Mouse (Mus musculus): ENCODE data around the gene Usp48. TPM values are rescaled to one million over a fixed set of nuclear protein-coding genes. Genes with fewer than 3 reads are reported as not detected.

Usp48 gene
- polyA plus RNA-seq, 1 experiment from 2014 or later = 74.2 TPM

GRCm38 (mm10) chr4:137661078-137661450, 67.5 kb downstream of the Usp48 start:
- WGBS = 47% methylated on average over 2 of the region's 2 CpGs
- Histone ChIP-seq H3K9me3 (ENCODE audit: low read depth, low read length) (no peaks in the 10 kb centered on the region), H3K27ac (ENCODE audit: low read depth) (no peak overlapping the region), H3K4me2 (no peak overlapping the region), H3K4me3 (ENCODE audit: low read depth, low read length) (no peak overlapping the region), H3K36me3 (ENCODE audit: insufficient read depth) (peaks cover 22% of the 10 kb centered on the region), H3K4me1 (ENCODE audit: insufficient read depth) (no peaks in the 10 kb centered on the region), H3K9ac (no peak overlapping the region), H3K27me3 (ENCODE audit: insufficient read depth, low read length) (peaks cover 28% of the 10 kb centered on the region)
- ATAC-seq (ENCODE audit: insufficient read depth) = no peak
- no peak for TF ChIP-seq CTCF (IDR thresholded peaks at IDR 0.05; ENCODE audit: low read depth)
- no peak for DNase-seq

- 83% methylated on average over 6 of the region's 6 CpGs for WGBS
- no peak overlapping the region for H3K9ac ChIP-seq
- H3K27ac ChIP-seq (ENCODE audit: low read depth) = no peak overlapping the region
These were observed 68.0 kb downstream of the Usp48 start for GRCm38 (mm10) chr4:137661547-137661946.

GRCm38 (mm10) chr4:137663491-137663890, 69.9 kb downstream of the Usp48 start:
- Histone ChIP-seq H3K9me3 (ENCODE audit: low read depth, low read length) (no peaks in the 10 kb centered on the region), H3K27ac (ENCODE audit: low read depth) (no peak overlapping the region), H3K36me3 (ENCODE audit: insufficient read depth) (0 out of 2 replicates have a peak, but pooled peaks cover 5% of the 10 kb centered on the region), H3K9ac (no peak overlapping the region), H3K4me3 (ENCODE audit: low read depth, low read length) (no peak overlapping the region), H3K27me3 (ENCODE audit: insufficient read depth, low read length) (peaks cover 37% of the 10 kb centered on the region), H3K4me1 (ENCODE audit: insufficient read depth) (no peaks in the 10 kb centered on the region), H3K4me2 (no peak overlapping the region)
- ATAC-seq (ENCODE audit: insufficient read depth) (no peak), DNase-seq (no peak)
- no peak for TF ChIP-seq CTCF (IDR thresholded peaks at IDR 0.05; ENCODE audit: low read depth)
- 77% methylated on average over 4 of the region's 4 CpGs for WGBS

More at GRCm38 (mm10) chr4:137661547-137661946, 68.0 kb downstream of the Usp48 start:
- peaks cover 33% of the 10 kb centered on the region for H3K27me3 ChIP-seq (ENCODE audit: insufficient read depth, low read length)
- TF ChIP-seq CTCF (IDR thresholded peaks at IDR 0.05; ENCODE audit: low read depth) = no peak
- no peak for DNase-seq
- peaks cover 17% of the 10 kb centered on the region for H3K36me3 ChIP-seq (ENCODE audit: insufficient read depth)
- no peak overlapping the region for H3K4me2 ChIP-seq
- no peak for ATAC-seq (ENCODE audit: insufficient read depth)
- no peak overlapping the region for H3K4me3 ChIP-seq (ENCODE audit: low read depth, low read length)
- H3K9me3 ChIP-seq (ENCODE audit: low read depth, low read length) = no peaks in the 10 kb centered on the region
- H3K4me1 ChIP-seq (ENCODE audit: insufficient read depth) = no peaks in the 10 kb centered on the region

- peak within 1 kb of the TSS; percentile 55 for H3K9ac ChIP-seq
- WGBS = under 1% methylated on average over 44 of the region's 44 CpGs
- peak within 1 kb of the TSS; percentile 89 for H3K4me2 ChIP-seq
- DNase-seq (peak; percentile 37), ATAC-seq (ENCODE audit: insufficient read depth) (peak; percentile 19; the same call in 1 of the 2 replicates)
- peak within 1 kb of the TSS; percentile 48 for H3K4me3 ChIP-seq (ENCODE audit: low read depth, low read length)
- H3K27me3 ChIP-seq (ENCODE audit: insufficient read depth, low read length) = peaks cover 37% of the 10 kb centered on the region
- no peak within 1 kb of the TSS for H3K27ac ChIP-seq (ENCODE audit: low read depth)
- no peaks in the 10 kb centered on the region for H3K4me1 ChIP-seq (ENCODE audit: insufficient read depth)
- no peaks in the 10 kb centered on the region for H3K36me3 ChIP-seq (ENCODE audit: insufficient read depth)
- no peak for TF ChIP-seq CTCF (IDR thresholded peaks at IDR 0.05; ENCODE audit: low read depth)
- no peaks in the 10 kb centered on the region for H3K9me3 ChIP-seq (ENCODE audit: low read depth, low read length)
These were observed 71.0 kb downstream of the Usp48 start, which contains the start of gene Rap1gap for GRCm38 (mm10) chr4:137664433-137664979. Gene Rap1gap, plus strand, starts transcription at chr4:137664726.

GRCm38 (mm10) chr4:137664980-137665675, 71.6 kb downstream of the Usp48 start:
- Histone ChIP-seq H3K4me1 (ENCODE audit: insufficient read depth) (no peaks in the 10 kb centered on the region), H3K4me2 (peak overlapping the region; percentile 89), H3K4me3 (ENCODE audit: low read depth, low read length) (peak overlapping the region; percentile 48), H3K9me3 (ENCODE audit: low read depth, low read length) (no peaks in the 10 kb centered on the region), H3K9ac (peak overlapping the region; percentile 55), H3K27ac (ENCODE audit: low read depth) (no peak overlapping the region), H3K27me3 (ENCODE audit: insufficient read depth, low read length) (peaks cover 37% of the 10 kb centered on the region), H3K36me3 (ENCODE audit: insufficient read depth) (no peaks in the 10 kb centered on the region)
- no peak for TF ChIP-seq CTCF (IDR thresholded peaks at IDR 0.05; ENCODE audit: low read depth)
- WGBS = 12% methylated on average over 15 of the region's 15 CpGs
- DNase-seq (no peak), ATAC-seq (ENCODE audit: insufficient read depth) (peak; percentile 6; the same call in 1 of the 2 replicates)

GRCm38 (mm10) chr4:137665791-137666190, 72.2 kb downstream of the Usp48 start:
- no peak overlapping the region for H3K4me2 ChIP-seq
- ATAC-seq (ENCODE audit: insufficient read depth) (no peak), DNase-seq (no peak)
- no peak overlapping the region for H3K4me3 ChIP-seq (ENCODE audit: low read depth, low read length)
- no peaks in the 10 kb centered on the region for H3K9me3 ChIP-seq (ENCODE audit: low read depth, low read length)
- H3K36me3 ChIP-seq (ENCODE audit: insufficient read depth) = no peaks in the 10 kb centered on the region
- H3K27me3 ChIP-seq (ENCODE audit: insufficient read depth, low read length) = peaks cover 37% of the 10 kb centered on the region
- 84% methylated on average over 5 of the region's 5 CpGs for WGBS
- no peak overlapping the region for H3K27ac ChIP-seq (ENCODE audit: low read depth)
- H3K9ac ChIP-seq = no peak overlapping the region
- H3K4me1 ChIP-seq (ENCODE audit: insufficient read depth) = no peaks in the 10 kb centered on the region
- TF ChIP-seq CTCF (IDR thresholded peaks at IDR 0.05; ENCODE audit: low read depth) = no peak

- Histone ChIP-seq H3K4me3 (ENCODE audit: low read depth, low read length) (no peak overlapping the region), H3K27me3 (ENCODE audit: insufficient read depth, low read length) (peaks cover 37% of the 10 kb centered on the region), H3K36me3 (ENCODE audit: insufficient read depth) (no peaks in the 10 kb centered on the region), H3K9ac (no peak overlapping the region), H3K4me2 (no peak overlapping the region), H3K9me3 (ENCODE audit: low read depth, low read length) (no peaks in the 10 kb centered on the region), H3K27ac (ENCODE audit: low read depth) (no peak overlapping the region), H3K4me1 (ENCODE audit: insufficient read depth) (no peaks in the 10 kb centered on the region)
- ATAC-seq (ENCODE audit: insufficient read depth) (no peak), DNase-seq (no peak)
- 53% methylated on average over 5 of the region's 5 CpGs for WGBS
- TF ChIP-seq CTCF (IDR thresholded peaks at IDR 0.05; ENCODE audit: low read depth) = no peak
These were observed 72.9 kb downstream of the Usp48 start for GRCm38 (mm10) chr4:137666283-137666957.

Measured in lung, embryonic 14.5 days (tissue).